Mouse (Mus musculus): ENCODE data around the gene Dab2ip. TPM values are rescaled to one million over a fixed set of nuclear protein-coding genes. Genes with fewer than 3 reads are reported as not detected.

Gene Dab2ip
- polyA plus RNA-seq, 1 experiment from 2014 or later = 65.7 TPM

Other genes with a start within 250 kb of the Dab2ip start
- 10.8 and 14.3 TPM in 2 replicates for gene Stom, start 221.3 kb upstream of the Dab2ip start, polyA plus RNA-seq (2016; fragmentation: Nextera tagmentation; extraction: Ambion mirVana)
- gene 4930568D16Rik, start 190.5 kb upstream of the Dab2ip start, polyA plus RNA-seq (2016; fragmentation: Nextera tagmentation; extraction: Ambion mirVana) = not detected in 2 replicates
- not detected in 2 replicates for gene 4930402F06Rik, start 161.1 kb upstream of the Dab2ip start, polyA plus RNA-seq (2016; fragmentation: Nextera tagmentation; extraction: Ambion mirVana)
- gene Ggta1, start 95.0 kb upstream of the Dab2ip start, polyA plus RNA-seq (2016; fragmentation: Nextera tagmentation; extraction: Ambion mirVana) = 9.0 and 9.5 TPM in 2 replicates

Data from neural tube, embryonic 12.5 days (tissue).